Mouse (Mus musculus): ENCODE measurements at regions not wholly inside any gene's neighbourhood (a gene's known extent, or its start where the extent isn't known, plus 50 kb on each side); places are given as distances from the start of the nearest gene placed in this dataset.

GRCm38 (mm10) chr16:42808864-42809263 is 66.8 kb upstream of the Zbtb20 start:
- no peak for DNase-seq

GRCm38 (mm10) chr16:42807536-42807935 is 68.1 kb upstream of the Zbtb20 start:
- DNase-seq: no peak

GRCm38 (mm10) chr16:42803609-42804008 is 72.1 kb upstream of the Zbtb20 start:
- no peak for DNase-seq

GRCm38 (mm10) chr16:42792571-42792970 is 83.1 kb upstream of the Zbtb20 start:
- no peak for DNase-seq

GRCm38 (mm10) chr16:42784712-42785111 is 91.0 kb upstream of the Zbtb20 start:
- DNase-seq: no peak

- DNase-seq: no peak
Measured at GRCm38 (mm10) chr16:42784031-42784430, 91.7 kb upstream of the Zbtb20 start.

GRCm38 (mm10) chr16:42782091-42782679 is 93.5 kb upstream of the Zbtb20 start:
- DNase-seq: peak; percentile 47

GRCm38 (mm10) chr16:42781096-42782071 is 94.3 kb upstream of the Zbtb20 start:
- DNase-seq: peak; percentile 12

- peak; percentile 39 for DNase-seq
Measured at GRCm38 (mm10) chr16:42779957-42780356, 95.7 kb upstream of the Zbtb20 start.

GRCm38 (mm10) chr16:42772640-42773039 is 103.0 kb upstream of the Zbtb20 start:
- DNase-seq: no peak

- DNase-seq: no peak
Measured at GRCm38 (mm10) chr16:42770199-42770598, 105.5 kb upstream of the Zbtb20 start.

- DNase-seq: no peak
Measured at GRCm38 (mm10) chr16:42748681-42749080, 127.0 kb upstream of the Zbtb20 start.

- DNase-seq: peak; percentile 62
Measured at GRCm38 (mm10) chr16:42745943-42746675, 129.6 kb upstream of the Zbtb20 start.

- DNase-seq: no peak
Measured at GRCm38 (mm10) chr16:42743538-42743937, 132.1 kb upstream of the Zbtb20 start.

- DNase-seq: no peak
Measured at GRCm38 (mm10) chr16:42743120-42743519, 132.6 kb upstream of the Zbtb20 start.

- DNase-seq: peak; percentile 23
Measured at GRCm38 (mm10) chr16:42727826-42728225, 147.9 kb upstream of the Zbtb20 start.

GRCm38 (mm10) chr16:42719915-42720314 is 155.8 kb upstream of the Zbtb20 start:
- no peak for DNase-seq

GRCm38 (mm10) chr16:42718452-42718851 is 157.2 kb upstream of the Zbtb20 start:
- DNase-seq: no peak

- peak; percentile 13 for DNase-seq
Measured at GRCm38 (mm10) chr16:42717828-42718412, 157.8 kb upstream of the Zbtb20 start.

GRCm38 (mm10) chr16:42717075-42717827 is 158.4 kb upstream of the Zbtb20 start:
- no peak for DNase-seq

- no peak for DNase-seq
Measured at GRCm38 (mm10) chr16:42702676-42703075, 173.0 kb upstream of the Zbtb20 start.
